ENCODE assay signal across 8 mouse cellular contexts in genomic region chr11:77981609-77982440, GRCm38 (mm10). TPM values are rescaled to one million over a fixed set of nuclear protein-coding genes. Genes with fewer than 3 reads are reported as not detected.
DNase-seq lines count a peak whose midpoint lies in the region; ATAC-seq lines count a peak whose summit lies in the region.

No protein-coding gene starts in this region.

- ATAC-seq in hindbrain, embryonic 15.5 days (ENCODE audit: low FRiP score, low read depth), result peak; percentile 90

- H3K27ac ChIP-seq in hindbrain, embryonic 15.5 days (replicated peaks), result peak overlapping the region; percentile 98

- peak overlapping the region; percentile 67 for H3K4me3 ChIP-seq in hindbrain, embryonic 15.5 days

- peak; percentile 100 for DNase-seq in WW6 (ENCODE audit: low read depth, low spot score)
- DNase-seq in cerebellum, postnatal 36 days, result peak; percentile 90 to 95
- peak; percentile 96 to 99 for DNase-seq in frontal cortex, postnatal 36 days (ENCODE audit: low spot score in 2 of 2)
- peak; percentile 98 for DNase-seq in left cerebral cortex, adult 11 months (ENCODE audit: low spot score)
- peak; percentile 95 to 97 for DNase-seq in lung, postnatal 4 days
- DNase-seq in retina, postnatal 7 days (ENCODE audit: low read depth, low spot score), result peak; percentile 97
- DNase-seq in urinary bladder, postnatal 14 days (ENCODE audit: low spot score), result peak; percentile 95

- no peaks in the 10 kb centered on the region for H3K9me3 ChIP-seq in hindbrain, embryonic 15.5 days

- WGBS in hindbrain, embryonic 15.5 days, result under 1% methylated on average over 29 of the region's 29 CpGs

- H3K36me3 ChIP-seq in hindbrain, embryonic 15.5 days, result peaks cover 21% of the 10 kb centered on the region

- peaks cover 30% of the 10 kb centered on the region for H3K4me1 ChIP-seq in hindbrain, embryonic 15.5 days (replicated peaks)

- peak overlapping the region; percentile 78 for H3K4me2 ChIP-seq in hindbrain, embryonic 15.5 days

- 0 out of 2 replicates have a peak, but pooled peaks cover 1% of the 10 kb centered on the region for H3K27me3 ChIP-seq in hindbrain, embryonic 15.5 days

- peak overlapping the region; percentile 51 for H3K9ac ChIP-seq in hindbrain, embryonic 15.5 days

RNA-seq across cellular contexts. Expression of gene Phf12, which starts 0.7 kb away (rescaled TPM):
- 15.1 and 19.0 TPM in 2 replicates for polyA plus RNA-seq in hindbrain, embryonic 15.5 days (2015; fragmentation: Nextera tagmentation; extraction: Ambion mirVana)

RNA-seq across cellular contexts. Expression of gene Dhrs13, which starts 50.3 kb away (rescaled TPM):
- polyA plus RNA-seq in hindbrain, embryonic 15.5 days (2015; fragmentation: Nextera tagmentation; extraction: Ambion mirVana), result 48.6 and 55.6 TPM in 2 replicates

RNA-seq across cellular contexts. Expression of gene Sez6, which starts 51.2 kb away (rescaled TPM):
- 123 and 151 TPM in 2 replicates for polyA plus RNA-seq in hindbrain, embryonic 15.5 days (2015; fragmentation: Nextera tagmentation; extraction: Ambion mirVana)

RNA-seq across cellular contexts. Expression of gene Flot2, which starts 55.9 kb away (rescaled TPM):
- polyA plus RNA-seq in hindbrain, embryonic 15.5 days (2015; fragmentation: Nextera tagmentation; extraction: Ambion mirVana), result 103 and 106 TPM in 2 replicates

Comparison
In these comparisons a context has a peak if more than half of its experiments do, and no peak if none do; other contexts are left out.
1. Peak in every context shown above with its lines: DNase-seq, ATAC-seq, H3K4me3 ChIP-seq and H3K27ac ChIP-seq.